Comparison of ENCODE assay signal across 17 mouse cellular contexts in the genomic region with DNA sequence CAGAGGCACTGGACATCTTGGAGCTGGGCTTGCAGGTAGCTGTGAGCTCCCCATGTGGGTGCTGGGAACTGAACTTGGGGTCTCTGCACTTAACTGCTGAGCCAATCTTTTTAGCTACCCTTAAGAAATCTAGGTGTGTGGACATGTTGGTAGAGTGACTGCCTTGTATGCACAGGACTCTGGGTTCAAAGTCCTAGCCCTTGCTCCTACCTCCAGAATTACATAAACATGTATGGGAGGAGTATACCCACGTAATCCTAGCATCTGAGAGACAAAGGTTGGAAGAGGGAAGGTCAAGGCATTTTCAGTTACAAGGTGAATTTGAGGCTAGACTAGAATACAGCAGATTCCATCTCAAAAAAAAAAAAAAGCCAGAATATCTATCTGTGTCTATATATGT.
"Had no signal": no experiment of that assay in that cellular context is flagged by ENCODE, and none has a peak within 500 bp of the region (broad histone marks: within the 10 kb centered on the region; RNA-seq: fewer than 3 reads in every experiment).

No protein-coding gene starts in this region.

- DNase-seq: liver, postnatal 0 days; lung, adult 2 months; lung, postnatal 14 days; lung, postnatal 36 days; midbrain, embryonic 14.5 days; right cerebral cortex, postnatal 14 days; thymus, adult 18-20 months; thymus, postnatal 14 days; thymus, postnatal 36 days had no signal

- H3K36me3 ChIP-seq: lung, embryonic 15.5 days; midbrain, embryonic 12.5 days; neural tube, embryonic 12.5 days; stomach, embryonic 15.5 days had no signal

- H3K4me2 ChIP-seq: lung, embryonic 15.5 days; midbrain, embryonic 12.5 days; neural tube, embryonic 12.5 days; stomach, embryonic 15.5 days had no signal

- H3K27ac ChIP-seq: lung, embryonic 15.5 days; macrophage; midbrain, embryonic 12.5 days; neural tube, embryonic 12.5 days; stomach, embryonic 15.5 days had no signal

- ATAC-seq: liver, postnatal 0 days; lung, postnatal 0 days; midbrain, embryonic 16.5 days had no signal

- H3K4me1 ChIP-seq: lung, embryonic 15.5 days; neural tube, embryonic 12.5 days; stomach, embryonic 15.5 days had no signal

- H3K9me3 ChIP-seq: lung, embryonic 15.5 days; midbrain, embryonic 12.5 days; neural tube, embryonic 12.5 days; stomach, embryonic 15.5 days had no signal

- H3K27me3 ChIP-seq: stomach, embryonic 15.5 days had no signal

- H3K4me3 ChIP-seq: lung, embryonic 15.5 days; megakaryocyte, embryonic 14.5 days; midbrain, embryonic 12.5 days; neural tube, embryonic 12.5 days; stomach, embryonic 15.5 days had no signal

- H3K9ac ChIP-seq: liver, postnatal 0 days; lung, embryonic 15.5 days; midbrain, embryonic 12.5 days; neural tube, embryonic 12.5 days; stomach, embryonic 15.5 days had no signal
